Mouse (Mus musculus): ENCODE measurements around the gene Pgap1. TPM values are rescaled to one million over a fixed set of nuclear protein-coding genes. Genes with fewer than 3 reads are reported as not detected.

Pgap1 gene
- total RNA-seq (2015) (0.07 and 0.39 TPM in 2 replicates), total RNA-seq (2017) (0.96 and 1.8 TPM in 2 replicates)

DNA sequence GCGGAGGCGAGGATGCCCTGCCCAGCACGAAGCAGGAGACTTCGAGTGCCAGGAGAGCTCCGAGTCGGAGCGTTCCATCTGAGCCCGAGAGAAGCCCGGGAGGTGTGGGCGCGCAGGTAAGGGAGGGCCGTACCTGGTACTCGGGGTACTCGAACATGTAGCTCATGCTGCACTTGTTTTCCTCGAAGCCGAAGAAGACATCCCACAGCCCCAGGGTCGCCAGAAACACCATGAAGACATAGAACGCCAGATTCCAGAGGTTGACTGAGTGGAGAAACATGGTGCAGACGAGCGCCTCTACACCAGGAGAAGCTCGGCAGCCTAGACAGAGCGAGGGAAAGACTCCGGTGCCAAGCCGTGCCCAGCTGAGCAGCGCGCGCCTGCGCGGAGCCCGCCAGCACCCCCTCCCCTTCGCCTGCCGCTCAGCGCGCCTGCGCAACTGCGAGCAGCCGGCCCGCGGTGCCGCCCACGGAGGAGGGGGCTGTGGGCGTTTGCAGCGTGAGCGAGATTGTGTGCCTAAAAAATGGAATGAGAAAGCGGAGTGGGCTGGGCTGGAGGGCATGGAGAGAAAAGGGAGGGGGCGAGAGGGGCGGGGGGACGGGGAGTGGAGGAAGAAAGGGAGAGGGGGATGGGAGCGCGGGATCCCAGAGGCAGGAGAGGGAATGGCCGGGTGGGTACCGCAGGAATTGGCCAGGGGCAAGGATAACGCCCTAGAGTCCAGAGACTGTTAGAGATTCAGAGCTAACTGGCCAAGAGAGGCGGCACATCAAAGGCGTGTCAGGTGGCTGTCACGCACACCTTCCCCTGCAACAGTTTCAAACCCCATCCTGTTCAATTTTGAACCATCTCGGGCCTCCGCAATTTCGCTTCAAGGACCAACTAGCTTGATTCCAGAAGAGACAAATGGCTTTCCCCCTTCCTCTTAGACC lies at the start of gene Pgap1:
Gene Pgap1, minus strand, starts transcription at position 384 of the 929 bp plus-strand sequence.
- peak; percentile 86 for ATAC-seq (replicated peaks; ENCODE audit: poor library complexity)

DNA sequence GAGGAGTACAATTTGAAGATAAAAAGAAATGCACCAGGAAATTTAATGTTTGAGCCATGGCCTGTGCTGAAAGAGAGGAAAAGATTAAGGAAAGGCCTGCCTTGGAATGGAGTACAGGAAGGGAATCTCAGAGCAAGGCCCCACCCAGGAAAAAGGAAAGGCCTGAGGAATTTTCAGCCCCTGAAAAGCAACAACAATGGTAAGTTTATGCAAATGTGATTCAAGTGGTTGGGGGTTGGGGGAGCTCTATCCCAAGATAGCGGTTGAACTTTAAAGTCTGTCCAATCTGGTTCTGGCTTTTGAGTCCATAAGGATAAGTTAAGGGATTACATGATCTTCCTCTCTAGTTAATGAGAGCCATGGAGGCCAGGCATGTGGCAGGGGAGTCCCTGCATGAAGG lies 49.5 kb upstream of the Pgap1 start:
- ATAC-seq (replicated peaks; ENCODE audit: poor library complexity): no peak

GRCm38 (mm10) chr1:54601692-54602091 lies 44.2 kb upstream of the Pgap1 start:
- no peak for ATAC-seq (replicated peaks; ENCODE audit: poor library complexity)

DNA sequence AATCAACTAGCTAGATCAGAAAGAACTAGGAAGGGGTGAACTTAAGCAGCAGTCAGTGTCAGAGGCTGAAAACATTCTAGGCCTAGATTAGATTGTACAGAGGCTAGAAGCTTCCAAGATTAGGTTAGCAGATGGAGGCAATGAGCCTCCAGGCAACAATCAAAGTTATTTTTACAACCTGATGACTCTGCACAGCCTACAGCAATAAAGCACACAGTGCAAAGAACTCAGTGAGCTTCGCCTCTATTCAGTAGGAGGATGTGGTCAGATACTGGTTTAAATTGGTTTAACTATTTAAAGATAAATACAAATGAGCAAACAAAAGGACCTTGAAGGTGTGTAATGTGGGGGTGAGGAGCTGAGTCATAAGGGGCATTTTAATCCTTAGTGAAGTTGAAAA lies 42.8 kb upstream of the Pgap1 start:
- no peak for ATAC-seq (replicated peaks; ENCODE audit: poor library complexity)

GRCm38 (mm10) chr1:54597594-54598217 lies 40.2 kb upstream of the Pgap1 start:
- ATAC-seq (replicated peaks; ENCODE audit: poor library complexity): no peak

DNA sequence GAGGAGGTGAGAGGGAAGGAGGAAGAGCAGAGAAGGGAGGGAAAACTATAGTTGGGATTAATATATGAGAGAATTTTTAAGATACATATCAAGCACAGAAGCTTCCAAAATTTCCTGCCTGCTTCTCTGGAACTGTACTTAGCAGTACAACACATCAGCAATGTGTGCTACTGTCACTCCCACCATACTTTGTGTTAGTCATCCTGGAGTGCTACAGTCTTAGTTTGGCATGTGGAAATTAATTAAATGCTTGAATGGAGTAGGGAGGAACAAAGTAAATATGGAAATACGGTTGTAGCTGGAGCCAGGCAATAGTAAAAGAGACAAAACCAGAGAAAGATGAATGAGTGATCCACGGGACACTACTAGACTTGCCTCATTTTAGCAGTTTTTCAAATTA lies 38.7 kb upstream of the Pgap1 start:
- no peak for ATAC-seq (replicated peaks; ENCODE audit: poor library complexity)

- no peak for ATAC-seq (replicated peaks; ENCODE audit: poor library complexity)
These were observed 29.6 kb upstream of the Pgap1 start for GRCm38 (mm10) chr1:54587076-54587475.

- peak; percentile 66 for ATAC-seq (replicated peaks; ENCODE audit: poor library complexity)
These were observed 28.6 kb upstream of the Pgap1 start for GRCm38 (mm10) chr1:54585971-54586555.

GRCm38 (mm10) chr1:54585278-54585846 lies 27.9 kb upstream of the Pgap1 start:
- ATAC-seq (replicated peaks; ENCODE audit: poor library complexity): peak; percentile 97

DNA sequence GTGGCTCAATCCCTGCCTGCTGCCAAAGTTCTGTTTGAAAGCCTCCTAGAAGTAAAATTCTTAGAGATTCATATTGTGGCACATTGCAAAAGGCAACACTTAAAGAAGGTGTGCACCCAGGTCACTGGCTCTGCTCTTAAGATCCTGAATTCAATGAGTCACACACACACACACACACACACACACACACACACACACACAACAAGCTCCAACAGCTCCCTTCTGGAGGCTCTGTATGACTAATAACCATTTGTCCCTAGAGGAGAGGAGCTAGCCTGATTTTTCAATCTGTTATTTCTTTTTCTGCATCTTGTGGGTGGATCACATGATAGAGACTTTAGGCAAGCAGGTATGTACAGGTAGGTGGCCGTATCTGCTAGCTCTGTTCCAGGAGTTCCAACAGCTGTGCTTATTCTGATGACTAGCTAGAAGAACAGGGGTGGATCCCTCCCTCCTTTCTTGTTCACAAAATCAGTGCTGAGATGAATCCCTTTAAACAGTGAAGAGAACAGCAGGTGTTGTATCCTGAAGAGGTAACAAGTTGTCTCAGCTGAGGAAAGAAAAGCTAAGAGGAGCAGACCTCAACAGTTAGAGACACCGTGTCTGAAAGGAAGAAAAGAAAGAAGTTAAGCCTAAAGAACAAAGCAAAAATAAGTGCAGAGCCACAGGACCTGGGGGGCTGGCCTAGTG lies 27.2 kb upstream of the Pgap1 start:
- ATAC-seq (replicated peaks; ENCODE audit: poor library complexity): no peak

- ATAC-seq (replicated peaks; ENCODE audit: poor library complexity): no peak
These were observed 21.1 kb upstream of the Pgap1 start for GRCm38 (mm10) chr1:54578358-54579184.

GRCm38 (mm10) chr1:54569102-54569501 lies 11.6 kb upstream of the Pgap1 start:
- peak; percentile 83 for ATAC-seq (replicated peaks; ENCODE audit: poor library complexity)

- ATAC-seq (replicated peaks; ENCODE audit: poor library complexity): peak; percentile 94
These were observed 6.4 kb upstream of the Pgap1 start for GRCm38 (mm10) chr1:54563923-54564322.

GRCm38 (mm10) chr1:54556586-54557221 lies 780 bp downstream of the Pgap1 start:
- no peak; the same call in 1 of the 2 replicates for ATAC-seq (replicated peaks; ENCODE audit: poor library complexity)

DNA sequence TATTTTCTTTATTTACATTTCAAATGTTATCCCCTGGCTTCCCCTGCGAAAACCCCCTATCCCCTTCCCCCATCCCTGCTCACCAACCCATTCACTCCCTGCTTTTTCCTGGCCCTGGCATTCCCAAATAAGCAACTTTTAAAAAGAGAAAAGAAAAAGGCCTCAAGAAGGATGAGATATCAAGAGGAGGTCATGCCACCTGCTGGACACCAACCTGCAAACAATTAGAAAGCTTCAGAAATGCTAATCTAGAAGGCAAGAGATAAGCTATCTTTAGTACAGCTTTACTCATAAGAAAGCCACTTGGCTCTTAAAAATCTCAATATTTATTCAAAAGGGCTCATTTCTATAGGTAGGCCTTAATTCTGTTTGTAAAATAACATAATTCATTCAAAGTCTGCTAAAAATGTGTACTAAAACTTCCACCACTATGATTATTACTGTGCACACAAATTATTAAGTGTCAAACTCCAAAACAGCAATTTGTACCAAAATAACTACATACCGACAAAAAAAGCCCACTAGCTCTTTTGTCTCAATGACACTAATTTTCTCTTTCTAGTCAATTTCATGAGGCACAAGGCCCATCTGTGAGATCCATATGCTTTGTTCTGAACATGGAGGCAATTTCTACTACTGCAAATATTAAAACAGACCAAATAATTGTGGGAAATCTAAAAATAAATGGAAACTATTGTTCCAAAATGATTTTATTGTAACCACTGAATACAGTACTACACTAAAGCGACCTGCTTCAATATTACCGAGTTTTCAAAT lies 1.9 kb downstream of the Pgap1 start:
- ATAC-seq (replicated peaks; ENCODE audit: poor library complexity): no peak

DNA sequence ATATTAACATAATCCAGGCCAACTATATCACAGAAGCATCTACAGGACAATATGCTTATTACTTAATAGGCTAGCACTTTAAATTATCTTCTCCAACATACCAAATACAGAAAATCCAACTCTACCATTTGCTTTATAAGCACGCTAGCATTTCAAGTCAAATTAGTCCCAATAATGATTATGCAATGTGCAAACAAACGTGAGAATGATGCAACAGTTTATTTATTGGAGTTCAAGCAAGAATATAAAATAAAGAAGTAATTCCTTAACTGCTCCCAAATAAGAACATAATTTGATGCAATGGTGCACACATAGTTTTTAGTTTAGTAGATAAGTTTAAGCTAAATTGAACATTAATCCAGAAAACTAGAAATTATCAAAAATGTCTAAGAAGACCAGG lies 4.9 kb downstream of the Pgap1 start:
- no peak for ATAC-seq (replicated peaks; ENCODE audit: poor library complexity)

DNA sequence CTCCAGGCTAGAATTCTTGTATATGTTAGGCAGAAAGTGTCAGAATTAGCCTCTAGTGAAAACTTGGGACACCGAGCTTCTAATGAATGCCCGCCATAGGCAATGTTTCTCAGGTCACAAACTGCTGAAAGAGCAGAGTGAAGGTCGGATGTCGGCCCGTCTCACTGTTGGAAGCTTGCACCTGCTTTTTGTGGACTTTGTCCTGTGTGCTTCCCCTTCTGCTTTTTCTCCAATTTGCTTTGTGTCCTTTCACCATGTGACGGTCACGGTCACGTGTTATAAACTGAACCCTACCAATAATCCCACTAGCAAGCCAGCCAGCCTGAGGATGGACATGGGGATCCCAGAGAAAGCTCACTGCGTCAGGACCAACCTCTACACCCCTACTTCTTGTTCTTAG lies 12.3 kb downstream of the Pgap1 start:
- ATAC-seq (replicated peaks; ENCODE audit: poor library complexity): no peak

DNA sequence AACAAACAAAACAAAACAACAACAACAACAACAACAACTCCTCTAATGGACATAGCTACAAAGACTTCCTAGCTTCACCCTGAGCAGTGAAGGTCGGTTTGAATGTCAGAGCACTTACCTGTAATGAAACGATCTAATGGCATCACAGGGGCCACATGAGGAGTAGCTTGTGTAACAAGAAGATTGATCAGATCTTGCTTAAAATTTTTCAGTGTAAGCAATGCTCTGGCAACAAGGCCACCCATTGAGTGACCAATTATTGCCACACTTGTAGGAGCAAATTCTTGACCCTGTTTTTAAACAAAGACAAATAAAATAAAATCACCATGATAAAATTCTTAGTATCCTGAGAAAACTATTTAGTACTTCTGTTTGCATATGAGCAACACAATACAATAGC lies 14.6 kb downstream of the Pgap1 start:
- no peak for ATAC-seq (replicated peaks; ENCODE audit: poor library complexity)

- no peak for ATAC-seq (replicated peaks; ENCODE audit: poor library complexity)
These were observed 26.3 kb downstream of the Pgap1 start for GRCm38 (mm10) chr1:54531170-54531569.
